Mouse (Mus musculus) A20 (cell line): Measurements from ENCODE around the gene Zbtb9.
"Not testable (repeated sequence)": the region's sequence is repeated elsewhere in the genome, so short reads cannot be mapped to it uniquely, and the experiment has no call there.

ENCODE experiments used
- DNase-seq: peaks from one replicate; pipeline ENCODE4 v3.0.0-alpha.2; 2011; ENCODE audit warnings: low read depth, low spot score

Gene Zbtb9

GRCm38 (mm10) chr17:26971247-26971905 lies 1.6 kb upstream of the Zbtb9 start:
- DNase-seq: no peak

GRCm38 (mm10) chr17:26972107-26972506 lies 860 bp upstream of the Zbtb9 start:
- DNase-seq: no peak

GRCm38 (mm10) chr17:26974547-26974946 lies 1.6 kb downstream of the Zbtb9 start:
- no peak for DNase-seq

- DNase-seq: peak; percentile 44
These were observed 2.4 kb downstream of the Zbtb9 start for GRCm38 (mm10) chr17:26975415-26975814.

GRCm38 (mm10) chr17:26977354-26977753 lies 4.4 kb downstream of the Zbtb9 start:
- not testable (repeated sequence) for DNase-seq

GRCm38 (mm10) chr17:26979426-26979825 lies 6.5 kb downstream of the Zbtb9 start:
- peak; percentile 69 for DNase-seq

- no peak for DNase-seq
These were observed 8.1 kb downstream of the Zbtb9 start for GRCm38 (mm10) chr17:26981050-26981449.

GRCm38 (mm10) chr17:26983382-26983781 lies 10.4 kb downstream of the Zbtb9 start:
- no peak for DNase-seq

- no peak for DNase-seq
These were observed 12.7 kb downstream of the Zbtb9 start for GRCm38 (mm10) chr17:26985503-26986179.

- no peak for DNase-seq
These were observed 17.6 kb downstream of the Zbtb9 start for GRCm38 (mm10) chr17:26990521-26990920.

GRCm38 (mm10) chr17:26994410-26994809 lies 21.4 kb downstream of the Zbtb9 start:
- no peak for DNase-seq

GRCm38 (mm10) chr17:26995006-26995405 lies 22.0 kb downstream of the Zbtb9 start:
- no peak for DNase-seq

GRCm38 (mm10) chr17:26995562-26995961 lies 22.6 kb downstream of the Zbtb9 start:
- DNase-seq: no peak

- DNase-seq: no peak
These were observed 24.7 kb downstream of the Zbtb9 start for GRCm38 (mm10) chr17:26997661-26998060.

- DNase-seq: no peak
These were observed 25.3 kb downstream of the Zbtb9 start for GRCm38 (mm10) chr17:26998283-26998682.

GRCm38 (mm10) chr17:26999996-27000395 lies 27.0 kb downstream of the Zbtb9 start:
- DNase-seq: no peak

GRCm38 (mm10) chr17:27001151-27001550 lies 28.2 kb downstream of the Zbtb9 start:
- DNase-seq: peak; percentile 68

- DNase-seq: peak; percentile 54
These were observed 28.9 kb downstream of the Zbtb9 start for GRCm38 (mm10) chr17:27001889-27002288.

GRCm38 (mm10) chr17:27004431-27004830 lies 31.5 kb downstream of the Zbtb9 start:
- DNase-seq: peak; percentile 71

- no peak for DNase-seq
These were observed 32.0 kb downstream of the Zbtb9 start for GRCm38 (mm10) chr17:27004903-27005485.

GRCm38 (mm10) chr17:27005644-27006043 lies 32.7 kb downstream of the Zbtb9 start:
- no peak for DNase-seq

- DNase-seq: no peak
These were observed 35.3 kb downstream of the Zbtb9 start for GRCm38 (mm10) chr17:27008277-27008676.

GRCm38 (mm10) chr17:27011167-27011566 lies 38.2 kb downstream of the Zbtb9 start:
- DNase-seq: no peak
